Mouse (Mus musculus): ENCODE results near the gene B3gat2. TPM values are rescaled to one million over a fixed set of nuclear protein-coding genes. Genes with fewer than 3 reads are reported as not detected.

The B3gat2 gene
- polyA plus RNA-seq, 1 experiment from 2014 or later, result 14.8 TPM

DNA sequence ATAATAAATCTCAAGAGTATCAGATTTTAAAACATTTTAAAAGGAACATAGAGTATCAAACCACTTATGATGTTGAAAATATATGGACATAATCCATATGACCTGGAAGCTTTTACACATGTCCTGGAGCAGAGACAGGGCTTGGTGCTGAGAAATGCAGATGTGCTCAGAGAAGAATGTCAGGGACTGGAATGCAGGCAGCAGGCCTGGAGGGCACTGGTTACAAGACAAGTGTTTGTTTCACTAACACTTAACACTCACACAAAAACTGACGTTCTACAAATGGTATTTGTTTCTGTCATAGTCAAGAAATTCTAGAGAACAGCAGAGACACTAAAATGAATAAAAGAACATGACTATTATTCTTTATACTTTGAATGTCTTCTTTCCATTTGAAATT, 130.5 kb downstream of the B3gat2 start:
- WGBS, result 71% methylated on average over 1 of the region's 1 CpGs
- Histone ChIP-seq H3K4me1 (no peaks in the 10 kb centered on the region), H3K9me3 (no peaks in the 10 kb centered on the region), H3K27ac (no peak overlapping the region), H3K4me3 (no peak overlapping the region), H3K36me3 (replicated peaks) (no peaks in the 10 kb centered on the region), H3K27me3 (replicated peaks) (no peaks in the 10 kb centered on the region), H3K9ac (no peak overlapping the region), H3K4me2 (no peak overlapping the region)
- no peak for ATAC-seq (replicated peaks)

Other genes with a start within 250 kb of the B3gat2 start
- gene Smap1, start 160.6 kb downstream of the B3gat2 start, polyA plus RNA-seq (2015; fragmentation: Nextera tagmentation; extraction: Ambion mirVana), result 127 and 131 TPM in 2 replicates
- 87.7 and 97.8 TPM in 2 replicates for gene Sdhaf4, start 243.9 kb downstream of the B3gat2 start, polyA plus RNA-seq (2015; fragmentation: Nextera tagmentation; extraction: Ambion mirVana)